Mouse (Mus musculus): Measurements from ENCODE around the gene Sptb. TPM values are rescaled to one million over a fixed set of nuclear protein-coding genes. Genes with fewer than 3 reads are reported as not detected.

The Sptb gene
- polyA plus RNA-seq, 1 experiment from 2014 or later: 1.6 TPM

DNA sequence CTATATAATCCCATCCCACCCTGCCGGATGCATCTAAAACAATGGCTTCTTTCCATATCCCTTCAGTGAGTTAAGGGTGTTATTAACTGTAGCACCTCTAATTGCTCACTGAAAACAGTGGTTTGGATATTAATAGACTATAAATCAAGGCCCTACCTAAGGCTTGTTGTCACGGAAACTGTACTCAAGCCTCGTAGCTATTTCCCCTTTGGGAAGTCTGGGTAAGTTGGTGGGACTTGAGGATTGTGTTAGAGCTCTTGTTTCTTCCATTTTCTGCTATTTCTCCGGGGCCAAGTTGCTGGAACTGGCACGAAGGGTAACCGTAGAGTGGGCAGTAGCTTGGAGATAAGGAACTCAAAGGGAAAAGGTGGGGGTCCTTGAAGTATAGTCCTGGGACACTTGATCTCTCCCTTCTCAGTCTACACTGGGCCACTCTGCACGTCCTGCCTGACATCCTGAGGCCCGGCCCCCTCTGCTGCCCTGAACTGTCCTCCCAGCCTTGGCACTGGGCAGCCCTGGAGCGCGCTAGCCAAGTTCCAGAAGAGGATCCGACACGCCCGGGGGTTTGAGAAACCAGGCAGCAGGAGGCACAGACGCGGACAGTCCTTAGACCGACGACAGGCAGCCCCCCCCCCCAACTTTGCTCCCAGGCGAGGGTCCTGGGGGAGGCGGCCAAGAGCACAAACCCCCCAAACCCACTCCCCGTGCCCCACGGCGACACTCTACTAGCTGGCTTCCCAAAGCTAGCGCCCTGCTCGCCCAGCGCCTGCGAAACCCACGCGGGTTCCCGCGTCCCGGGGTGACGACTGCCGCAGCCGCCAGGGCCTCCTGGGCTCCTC lies 1.2 kb downstream of the Sptb start:
- H3K4me2 ChIP-seq (ENCODE audit: low read length): peak overlapping the region; percentile 100
- no peaks in the 10 kb centered on the region for H3K9me3 ChIP-seq (ENCODE audit: control insufficient read depth, low read length)
- peaks cover 15% of the 10 kb centered on the region for H3K4me1 ChIP-seq (replicated peaks; ENCODE audit: control insufficient read depth, insufficient read depth, low read length)
- peak overlapping the region; percentile 55 for H3K4me3 ChIP-seq (ENCODE audit: low read depth, low read length)
- H3K27me3 ChIP-seq (replicated peaks; ENCODE audit: control insufficient read depth, insufficient read depth, low read length): peaks cover 40% of the 10 kb centered on the region
- peak; percentile 62 for DNase-seq (ENCODE audit: low spot score)
- H3K27ac ChIP-seq (ENCODE audit: low read depth): no peak overlapping the region
- 9% methylated on average over 33 of the region's 34 CpGs for WGBS
- no peaks in the 10 kb centered on the region for H3K36me3 ChIP-seq (ENCODE audit: control insufficient read depth, insufficient read depth, low read length)
- peak overlapping the region; percentile 54 for H3K9ac ChIP-seq (ENCODE audit: low read length)
- peak; percentile 59; the same call in 1 of the 2 replicates for ATAC-seq (replicated peaks; ENCODE audit: low FRiP score, low TSS enrichment, low read depth)

DNA sequence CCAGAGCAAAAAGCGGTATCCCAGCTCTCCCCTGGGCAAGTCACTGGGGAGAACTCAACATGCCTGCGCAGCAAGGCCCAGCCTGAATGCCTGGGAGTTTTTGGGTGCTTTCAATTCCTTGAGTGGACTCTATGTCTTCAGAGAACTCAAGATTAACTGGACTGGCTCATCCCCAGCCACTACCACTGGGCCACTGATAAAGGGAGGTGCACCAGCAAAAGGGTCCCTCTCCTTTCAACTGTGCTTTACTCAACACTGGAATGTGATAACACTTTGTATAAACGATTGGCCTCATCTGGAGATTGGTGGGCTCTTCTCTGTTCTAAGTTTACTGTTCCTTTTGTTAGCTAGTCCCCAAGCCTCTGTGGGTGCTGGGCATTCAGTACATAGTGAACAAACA lies 2.2 kb downstream of the Sptb start:
- Histone ChIP-seq H3K4me2 (ENCODE audit: low read length) (no peak overlapping the region), H3K9me3 (ENCODE audit: control insufficient read depth, low read length) (no peaks in the 10 kb centered on the region), H3K36me3 (ENCODE audit: control insufficient read depth, insufficient read depth, low read length) (no peaks in the 10 kb centered on the region), H3K27me3 (replicated peaks; ENCODE audit: control insufficient read depth, insufficient read depth, low read length) (peaks cover 40% of the 10 kb centered on the region), H3K27ac (ENCODE audit: low read depth) (no peak overlapping the region), H3K9ac (ENCODE audit: low read length) (no peak overlapping the region), H3K4me3 (ENCODE audit: low read depth, low read length) (no peak overlapping the region), H3K4me1 (replicated peaks; ENCODE audit: control insufficient read depth, insufficient read depth, low read length) (peaks cover 15% of the 10 kb centered on the region)
- 71% methylated on average over 3 of the region's 3 CpGs for WGBS
- DNase-seq (ENCODE audit: low spot score): no peak
- ATAC-seq (replicated peaks; ENCODE audit: low FRiP score, low TSS enrichment, low read depth): no peak

DNA sequence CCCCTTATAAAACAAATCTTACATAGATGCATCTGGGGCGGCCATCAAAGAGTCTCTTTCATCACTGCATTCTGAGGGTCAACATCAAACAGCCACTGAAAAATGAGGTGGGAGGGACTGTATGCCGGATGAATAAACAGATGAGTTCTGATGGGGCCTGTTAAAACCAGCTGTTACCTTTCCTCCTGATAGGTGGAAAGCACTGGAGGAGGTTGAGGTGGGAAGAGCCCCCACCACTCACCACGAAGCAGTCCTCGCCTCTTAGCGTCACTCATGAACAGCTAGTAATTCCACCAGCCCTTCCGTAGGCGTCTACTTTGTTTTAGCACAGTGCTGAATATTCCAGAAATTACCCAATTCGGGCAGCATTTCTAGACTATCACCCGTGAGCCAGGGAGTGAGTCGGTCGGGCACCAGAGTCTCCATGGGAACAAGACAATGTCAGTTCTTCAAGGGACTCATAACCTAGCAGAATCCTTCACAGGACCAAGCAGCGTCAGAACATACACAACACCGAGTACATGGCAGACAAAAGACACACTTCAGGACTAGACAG lies 13.9 kb downstream of the Sptb start:
- WGBS: 72% methylated on average over 13 of the region's 13 CpGs
- peaks cover 7% of the 10 kb centered on the region; the same call in 1 of the 2 replicates for H3K4me1 ChIP-seq (replicated peaks; ENCODE audit: control insufficient read depth, insufficient read depth, low read length)
- no peak overlapping the region for H3K27ac ChIP-seq (ENCODE audit: low read depth)
- H3K4me3 ChIP-seq (ENCODE audit: low read depth, low read length): no peak overlapping the region
- H3K27me3 ChIP-seq (replicated peaks; ENCODE audit: control insufficient read depth, insufficient read depth, low read length): no peaks in the 10 kb centered on the region
- no peak for DNase-seq (ENCODE audit: low spot score)
- no peak overlapping the region for H3K9ac ChIP-seq (ENCODE audit: low read length)
- H3K9me3 ChIP-seq (ENCODE audit: control insufficient read depth, low read length): no peaks in the 10 kb centered on the region
- no peak for ATAC-seq (replicated peaks; ENCODE audit: low FRiP score, low TSS enrichment, low read depth)
- no peak overlapping the region for H3K4me2 ChIP-seq (ENCODE audit: low read length)
- no peaks in the 10 kb centered on the region for H3K36me3 ChIP-seq (ENCODE audit: control insufficient read depth, insufficient read depth, low read length)

DNA sequence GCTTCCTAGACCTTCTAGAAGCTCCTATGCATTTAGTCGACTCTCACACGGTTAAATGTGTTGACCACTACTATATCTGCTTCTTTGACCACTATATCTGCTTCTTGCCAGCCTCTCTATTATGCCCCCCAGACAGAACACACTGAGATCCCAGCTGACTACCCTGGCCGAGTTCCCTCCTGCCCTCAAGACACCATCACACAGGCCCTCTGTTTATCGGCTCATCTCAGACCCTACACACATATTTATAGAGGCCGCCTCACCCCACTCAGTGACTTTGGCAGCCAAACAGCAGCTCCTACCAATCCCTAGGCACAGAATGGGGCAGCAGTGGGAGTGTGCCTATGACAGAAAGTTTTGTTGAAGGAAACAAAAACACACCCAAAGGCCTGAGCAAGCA lies 14.6 kb downstream of the Sptb start:
- H3K9ac ChIP-seq (ENCODE audit: low read length): no peak overlapping the region
- H3K27me3 ChIP-seq (replicated peaks; ENCODE audit: control insufficient read depth, insufficient read depth, low read length): no peaks in the 10 kb centered on the region
- 68% methylated on average over 5 of the region's 5 CpGs for WGBS
- H3K9me3 ChIP-seq (ENCODE audit: control insufficient read depth, low read length): no peaks in the 10 kb centered on the region
- no peak overlapping the region for H3K4me2 ChIP-seq (ENCODE audit: low read length)
- H3K4me3 ChIP-seq (ENCODE audit: low read depth, low read length): no peak overlapping the region
- DNase-seq (ENCODE audit: low spot score) (no peak), ATAC-seq (replicated peaks; ENCODE audit: low FRiP score, low TSS enrichment, low read depth) (no peak)
- H3K4me1 ChIP-seq (replicated peaks; ENCODE audit: control insufficient read depth, insufficient read depth, low read length): peaks cover 7% of the 10 kb centered on the region; the same call in 1 of the 2 replicates
- no peaks in the 10 kb centered on the region for H3K36me3 ChIP-seq (ENCODE audit: control insufficient read depth, insufficient read depth, low read length)
- no peak overlapping the region for H3K27ac ChIP-seq (ENCODE audit: low read depth)

DNA sequence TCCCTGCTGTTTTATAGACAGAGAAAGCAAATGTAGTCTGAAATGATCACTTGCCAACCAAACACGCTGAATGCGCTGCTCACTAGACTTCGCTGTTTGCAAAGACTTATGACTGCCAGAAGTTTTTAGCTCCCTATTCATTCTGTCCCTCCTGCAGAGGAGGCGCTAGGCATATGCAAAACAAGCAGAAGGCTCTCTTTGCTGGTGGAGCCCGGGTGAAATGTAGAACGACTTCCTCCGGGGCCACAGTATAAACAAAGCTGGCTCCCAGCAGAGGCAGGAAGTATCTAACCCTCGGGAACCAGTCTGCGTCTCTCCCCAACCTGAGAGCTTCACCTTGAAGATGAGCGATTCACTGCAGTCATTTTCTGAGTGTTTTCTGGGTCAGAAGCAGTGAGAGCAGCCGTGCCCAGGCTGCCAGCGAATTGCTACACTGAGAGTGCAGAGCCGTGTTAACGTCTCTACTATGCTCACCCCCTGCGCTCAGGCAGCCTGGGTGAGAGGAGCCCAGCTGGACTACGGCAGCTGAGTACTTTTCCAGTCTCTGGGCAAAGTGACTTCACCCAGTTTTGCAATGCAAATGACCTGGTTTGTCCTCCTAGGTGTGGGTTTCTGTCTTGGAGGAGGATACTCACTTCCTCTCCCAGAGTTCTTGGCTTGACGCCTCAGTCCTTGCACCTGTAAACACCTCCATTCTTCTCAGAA lies 15.4 kb downstream of the Sptb start:
- DNase-seq (ENCODE audit: low spot score) (peak; percentile 70), ATAC-seq (replicated peaks; ENCODE audit: low FRiP score, low TSS enrichment, low read depth) (no peak)
- Histone ChIP-seq H3K9me3 (ENCODE audit: control insufficient read depth, low read length) (no peaks in the 10 kb centered on the region), H3K4me3 (ENCODE audit: low read depth, low read length) (peak overlapping the region; percentile 23), H3K27ac (ENCODE audit: low read depth) (no peak overlapping the region), H3K4me1 (replicated peaks; ENCODE audit: control insufficient read depth, insufficient read depth, low read length) (peaks cover 7% of the 10 kb centered on the region; the same call in 1 of the 2 replicates), H3K4me2 (ENCODE audit: low read length) (peak overlapping the region; percentile 55), H3K27me3 (replicated peaks; ENCODE audit: control insufficient read depth, insufficient read depth, low read length) (no peaks in the 10 kb centered on the region), H3K9ac (ENCODE audit: low read length) (no peak overlapping the region), H3K36me3 (ENCODE audit: control insufficient read depth, insufficient read depth, low read length) (no peaks in the 10 kb centered on the region)
- WGBS: 5% methylated on average over 17 of the region's 17 CpGs

DNA sequence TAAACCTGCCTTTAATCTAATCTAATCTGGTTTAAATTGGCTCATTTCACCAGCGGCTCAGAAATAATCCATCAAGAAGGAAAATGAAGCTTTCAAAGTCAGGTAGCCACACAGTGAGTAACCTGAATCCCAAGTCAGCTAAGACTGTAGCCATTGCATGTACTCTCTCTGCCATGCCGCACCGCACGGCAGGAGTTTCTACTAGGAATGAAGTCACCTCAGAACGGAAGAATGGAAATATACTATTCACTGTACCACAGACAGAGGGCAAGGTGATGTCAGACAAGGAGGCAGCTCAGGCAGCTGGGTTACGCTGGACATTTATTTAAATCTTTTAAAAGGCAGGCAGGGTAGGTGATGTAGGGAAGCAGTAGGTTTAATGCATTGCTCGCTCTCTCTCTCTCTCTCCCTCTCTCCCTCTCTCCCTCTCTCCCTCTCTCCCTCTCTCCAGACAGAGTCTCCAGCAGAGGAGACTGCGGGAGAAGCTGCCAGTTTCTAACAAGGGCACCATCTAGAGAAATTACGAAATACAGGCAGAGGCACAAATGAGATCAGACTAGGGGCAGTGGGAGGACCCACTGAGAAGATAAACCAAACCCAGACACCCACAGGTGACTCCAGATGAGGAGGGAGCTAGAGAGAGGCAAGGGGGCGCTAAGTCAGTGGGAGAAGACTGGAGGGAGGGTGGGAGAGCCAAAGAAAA lies 22.7 kb downstream of the Sptb start:
- WGBS: 81% methylated on average over 10 of the region's 10 CpGs
- Histone ChIP-seq H3K27ac (ENCODE audit: low read depth) (no peak overlapping the region), H3K4me2 (ENCODE audit: low read length) (no peak overlapping the region), H3K4me3 (ENCODE audit: low read depth, low read length) (no peak overlapping the region), H3K9me3 (ENCODE audit: control insufficient read depth, low read length) (no peaks in the 10 kb centered on the region), H3K4me1 (replicated peaks; ENCODE audit: control insufficient read depth, insufficient read depth, low read length) (no peaks in the 10 kb centered on the region), H3K27me3 (replicated peaks; ENCODE audit: control insufficient read depth, insufficient read depth, low read length) (no peaks in the 10 kb centered on the region), H3K9ac (ENCODE audit: low read length) (no peak overlapping the region), H3K36me3 (ENCODE audit: control insufficient read depth, insufficient read depth, low read length) (no peaks in the 10 kb centered on the region)
- ATAC-seq (replicated peaks; ENCODE audit: low FRiP score, low TSS enrichment, low read depth): no peak
- DNase-seq (ENCODE audit: low spot score): no peak

DNA sequence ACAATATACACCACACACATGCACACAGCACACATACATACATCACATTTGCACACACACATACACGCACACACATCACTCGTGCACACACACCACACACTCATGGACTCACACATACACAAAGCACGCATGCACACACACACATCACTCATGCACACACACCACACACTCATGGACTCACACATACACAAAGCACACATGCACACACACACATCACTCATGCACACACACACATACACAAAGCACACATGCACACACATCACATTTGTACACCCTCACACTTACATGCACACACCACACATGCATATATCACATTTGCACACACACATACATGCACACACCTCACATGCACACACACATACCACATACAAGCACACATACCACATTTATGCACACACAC lies 24.7 kb downstream of the Sptb start:
- Histone ChIP-seq H3K4me1 (replicated peaks; ENCODE audit: control insufficient read depth, insufficient read depth, low read length) (no peaks in the 10 kb centered on the region), H3K4me2 (ENCODE audit: low read length) (no peak overlapping the region), H3K27ac (ENCODE audit: low read depth) (no peak overlapping the region), H3K4me3 (ENCODE audit: low read depth, low read length) (no peak overlapping the region), H3K9ac (ENCODE audit: low read length) (no peak overlapping the region), H3K27me3 (replicated peaks; ENCODE audit: control insufficient read depth, insufficient read depth, low read length) (no peaks in the 10 kb centered on the region), H3K36me3 (ENCODE audit: control insufficient read depth, insufficient read depth, low read length) (no peaks in the 10 kb centered on the region), H3K9me3 (ENCODE audit: control insufficient read depth, low read length) (no peaks in the 10 kb centered on the region)
- 97% methylated on average over 3 of the region's 3 CpGs for WGBS
- DNase-seq (ENCODE audit: low spot score): no peak
- ATAC-seq (replicated peaks; ENCODE audit: low FRiP score, low TSS enrichment, low read depth): no peak

DNA sequence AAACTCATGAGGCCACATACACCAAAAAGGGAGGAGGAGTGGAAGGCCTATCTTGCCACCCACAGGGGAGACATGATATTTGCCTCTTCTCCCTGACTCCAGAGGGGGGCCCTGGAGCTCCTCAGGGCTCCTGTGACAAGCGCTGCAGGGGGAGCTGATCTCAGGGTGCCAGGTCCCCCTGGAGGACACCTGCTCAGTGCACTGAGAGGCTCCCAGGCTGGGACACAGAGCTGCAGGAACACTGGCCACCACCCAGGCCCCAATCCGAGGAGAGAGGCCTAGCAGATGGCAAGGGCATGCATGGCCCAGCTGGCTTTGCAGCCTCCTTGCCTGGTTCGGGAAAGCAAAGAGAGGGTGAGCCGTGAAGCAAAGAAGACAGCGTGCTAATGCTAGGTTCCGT lies 25.9 kb downstream of the Sptb start:
- Histone ChIP-seq H3K4me3 (ENCODE audit: low read depth, low read length) (no peak overlapping the region), H3K9me3 (ENCODE audit: control insufficient read depth, low read length) (no peaks in the 10 kb centered on the region), H3K4me2 (ENCODE audit: low read length) (no peak overlapping the region), H3K36me3 (ENCODE audit: control insufficient read depth, insufficient read depth, low read length) (no peaks in the 10 kb centered on the region), H3K27me3 (replicated peaks; ENCODE audit: control insufficient read depth, insufficient read depth, low read length) (no peaks in the 10 kb centered on the region), H3K27ac (ENCODE audit: low read depth) (no peak overlapping the region), H3K4me1 (replicated peaks; ENCODE audit: control insufficient read depth, insufficient read depth, low read length) (no peaks in the 10 kb centered on the region), H3K9ac (ENCODE audit: low read length) (no peak overlapping the region)
- DNase-seq (ENCODE audit: low spot score) (no peak), ATAC-seq (replicated peaks; ENCODE audit: low FRiP score, low TSS enrichment, low read depth) (no peak)
- 69% methylated on average over 6 of the region's 6 CpGs for WGBS

Data from intestine, embryonic 14.5 days (tissue).